Mouse (Mus musculus) kidney, embryonic 15.5 days (tissue): ENCODE measurements at regions not wholly inside any gene's neighbourhood (a gene's known extent, or its start where the extent isn't known, plus 50 kb on each side); places are given as distances from the start of the nearest gene placed in this dataset.

ENCODE experiments used
- ATAC-seq: fragments of 200-750 bp; cut with Nextera tagmentation; replicated peaks from 2 replicates; pipeline ENCODE4 v1.8.0; 2017; ENCODE audit warnings: moderate TSS enrichment; ENCODE audit not compliant: low FRiP score
- H3K27ac ChIP-seq: fragments of 300-500 bp; sonication (generic); 2 replicates; pipeline ENCODE4 v1.5.1; 2015; ENCODE audit warnings: mild to moderate bottlenecking, inconsistent platforms
- H3K27me3 ChIP-seq: fragments of 300-500 bp; sonication (generic); 2 replicates; pipeline ENCODE4 v1.6.1; 2015; ENCODE audit warnings: inconsistent platforms
- H3K36me3 ChIP-seq: fragments of 300-500 bp; sonication (generic); 2 replicates; pipeline ENCODE4 v1.6.1; 2015; ENCODE audit warnings: inconsistent platforms
- H3K4me1 ChIP-seq: fragments of 300-500 bp; sonication (generic); 2 replicates; pipeline ENCODE4 v1.6.1; 2015; ENCODE audit warnings: inconsistent platforms
- H3K4me2 ChIP-seq: fragments of 300-500 bp; sonication (generic); 2 replicates; pipeline ENCODE4 v1.6.1; 2015; ENCODE audit warnings: moderate library complexity, mild to moderate bottlenecking, inconsistent platforms
- H3K4me3 ChIP-seq: fragments of 300-500 bp; sonication (generic); replicated peaks from 2 replicates; pipeline ENCODE4 v1.5.1; 2015; ENCODE audit warnings: mild to moderate bottlenecking, inconsistent platforms
- H3K9ac ChIP-seq: fragments of 300-500 bp; sonication (generic); 2 replicates; pipeline ENCODE4 v1.6.1; 2015; ENCODE audit warnings: mild to moderate bottlenecking, inconsistent platforms
- H3K9me3 ChIP-seq: fragments of 300-500 bp; sonication (generic); replicated peaks from 2 replicates; pipeline ENCODE4 v1.6.1; 2016; ENCODE audit warnings: inconsistent platforms
- WGBS: fragments of 180-500 bp; shearing (Covaris S2); methylation state at CpG from one replicate; pipeline ENCODE4 v1.1.7; 2015; ENCODE audit warnings: mixed read lengths; 5-methylcytosine and 5-hydroxymethylcytosine counted together

- H3K27ac ChIP-seq = no peak overlapping the region
- no peak overlapping the region for H3K4me2 ChIP-seq
- H3K4me1 ChIP-seq = no peaks in the 10 kb centered on the region
- no peak for ATAC-seq
- 55% methylated on average over 9 of the region's 9 CpGs for WGBS
- H3K36me3 ChIP-seq = no peaks in the 10 kb centered on the region
- H3K9me3 ChIP-seq = no peaks in the 10 kb centered on the region
- no peak overlapping the region for H3K4me3 ChIP-seq
- no peak overlapping the region for H3K9ac ChIP-seq
- no peaks in the 10 kb centered on the region for H3K27me3 ChIP-seq
These were observed 277.2 kb upstream of the Tshz3 start for GRCm38 (mm10) chr7:36420741-36421140.

GRCm38 (mm10) chr7:36449181-36449915 lies 248.6 kb upstream of the Tshz3 start:
- H3K36me3 ChIP-seq = no peaks in the 10 kb centered on the region
- 71% methylated on average over 6 of the region's 6 CpGs for WGBS
- no peak overlapping the region for H3K4me2 ChIP-seq
- 0 out of 2 replicates have a peak, but pooled peaks cover 2% of the 10 kb centered on the region for H3K4me1 ChIP-seq
- no peaks in the 10 kb centered on the region for H3K9me3 ChIP-seq
- no peak overlapping the region for H3K4me3 ChIP-seq
- H3K27me3 ChIP-seq = no peaks in the 10 kb centered on the region
- no peak overlapping the region for H3K27ac ChIP-seq
- no peak overlapping the region for H3K9ac ChIP-seq
- no peak for ATAC-seq

- 94% methylated on average over 4 of the region's 4 CpGs for WGBS
- H3K36me3 ChIP-seq = no peaks in the 10 kb centered on the region
- H3K4me1 ChIP-seq = 0 out of 2 replicates have a peak, but pooled peaks cover 2% of the 10 kb centered on the region
- H3K27ac ChIP-seq = no peak overlapping the region
- no peaks in the 10 kb centered on the region for H3K27me3 ChIP-seq
- no peak overlapping the region for H3K9ac ChIP-seq
- H3K9me3 ChIP-seq = no peaks in the 10 kb centered on the region
- no peak overlapping the region for H3K4me3 ChIP-seq
- no peak for ATAC-seq
- no peak overlapping the region for H3K4me2 ChIP-seq
These were observed 244.1 kb upstream of the Tshz3 start for GRCm38 (mm10) chr7:36453816-36454215.

- ATAC-seq = no peak
- no peak overlapping the region for H3K27ac ChIP-seq
- H3K4me3 ChIP-seq = no peak overlapping the region
- H3K4me1 ChIP-seq = 0 out of 2 replicates have a peak, but pooled peaks cover 2% of the 10 kb centered on the region
- WGBS = 88% methylated on average over 6 of the region's 6 CpGs
- H3K4me2 ChIP-seq = no peak overlapping the region
- H3K9ac ChIP-seq = no peak overlapping the region
- H3K27me3 ChIP-seq = no peaks in the 10 kb centered on the region
- no peaks in the 10 kb centered on the region for H3K9me3 ChIP-seq
- H3K36me3 ChIP-seq = no peaks in the 10 kb centered on the region
These were observed 241.8 kb upstream of the Tshz3 start for GRCm38 (mm10) chr7:36456080-36456479.

- no peak overlapping the region for H3K27ac ChIP-seq
These were observed 235.5 kb upstream of the Tshz3 start for GRCm38 (mm10) chr7:36462422-36462833.

GRCm38 (mm10) chr7:36469386-36469785 lies 228.5 kb upstream of the Tshz3 start:
- H3K36me3 ChIP-seq = no peaks in the 10 kb centered on the region
- no peak for ATAC-seq
- H3K9ac ChIP-seq = no peak overlapping the region
- H3K4me1 ChIP-seq = no peaks in the 10 kb centered on the region
- no peak overlapping the region for H3K4me3 ChIP-seq
- no peaks in the 10 kb centered on the region for H3K27me3 ChIP-seq
- no peaks in the 10 kb centered on the region for H3K9me3 ChIP-seq
- H3K4me2 ChIP-seq = no peak overlapping the region
- H3K27ac ChIP-seq = 0 out of 2 replicates have a peak overlapping the region, but pooled peaks have one; percentile 11

More at GRCm38 (mm10) chr7:36462422-36462833, 235.5 kb upstream of the Tshz3 start:
- H3K36me3 ChIP-seq = no peaks in the 10 kb centered on the region
- WGBS = 53% methylated on average over 5 of the region's 5 CpGs
- ATAC-seq = no peak
- no peaks in the 10 kb centered on the region for H3K27me3 ChIP-seq
- H3K9me3 ChIP-seq = no peaks in the 10 kb centered on the region
- H3K4me2 ChIP-seq = no peak overlapping the region
- no peak overlapping the region for H3K9ac ChIP-seq
- no peaks in the 10 kb centered on the region for H3K4me1 ChIP-seq
- no peak overlapping the region for H3K4me3 ChIP-seq

GRCm38 (mm10) chr7:36473532-36473931 lies 224.4 kb upstream of the Tshz3 start:
- Histone ChIP-seq H3K27me3 (peaks cover 3% of the 10 kb centered on the region; the same call in 1 of the 2 replicates), H3K4me1 (no peaks in the 10 kb centered on the region), H3K9ac (no peak overlapping the region), H3K4me3 (no peak overlapping the region), H3K36me3 (no peaks in the 10 kb centered on the region), H3K9me3 (no peaks in the 10 kb centered on the region), H3K27ac (no peak overlapping the region), H3K4me2 (no peak overlapping the region)
- 84% methylated on average over 2 of the region's 2 CpGs for WGBS
- no peak for ATAC-seq

- Histone ChIP-seq H3K4me3 (no peak overlapping the region), H3K9ac (no peak overlapping the region), H3K4me1 (no peaks in the 10 kb centered on the region), H3K9me3 (no peaks in the 10 kb centered on the region), H3K4me2 (no peak overlapping the region), H3K27me3 (peaks cover 3% of the 10 kb centered on the region; the same call in 1 of the 2 replicates), H3K36me3 (no peaks in the 10 kb centered on the region), H3K27ac (no peak overlapping the region)
- 98% methylated on average over 4 of the region's 4 CpGs for WGBS
- no peak for ATAC-seq
These were observed 221.5 kb upstream of the Tshz3 start for GRCm38 (mm10) chr7:36476434-36476833.

- Histone ChIP-seq H3K9ac (no peak overlapping the region), H3K4me3 (no peak overlapping the region), H3K4me1 (no peaks in the 10 kb centered on the region), H3K36me3 (no peaks in the 10 kb centered on the region), H3K9me3 (no peaks in the 10 kb centered on the region), H3K4me2 (no peak overlapping the region), H3K27ac (no peak overlapping the region), H3K27me3 (peaks cover 3% of the 10 kb centered on the region; the same call in 1 of the 2 replicates)
- no peak for ATAC-seq
- WGBS = 83% methylated on average over 22 of the region's 22 CpGs
These were observed 220.9 kb upstream of the Tshz3 start for GRCm38 (mm10) chr7:36476851-36477644.

- no peak for ATAC-seq
- Histone ChIP-seq H3K4me3 (no peak overlapping the region), H3K4me1 (no peaks in the 10 kb centered on the region), H3K4me2 (no peak overlapping the region), H3K9me3 (no peaks in the 10 kb centered on the region), H3K27ac (no peak overlapping the region), H3K36me3 (no peaks in the 10 kb centered on the region), H3K9ac (no peak overlapping the region), H3K27me3 (no peaks in the 10 kb centered on the region; the same call in 1 of the 2 replicates)
- 54% methylated on average over 9 of the region's 9 CpGs for WGBS
These were observed 209.8 kb upstream of the Tshz3 start for GRCm38 (mm10) chr7:36488155-36488554.

- no peak overlapping the region for H3K9ac ChIP-seq
- H3K4me2 ChIP-seq = no peak overlapping the region
- H3K36me3 ChIP-seq = no peaks in the 10 kb centered on the region
- no peaks in the 10 kb centered on the region for H3K9me3 ChIP-seq
- ATAC-seq = no peak
- no peak overlapping the region for H3K27ac ChIP-seq
- no peaks in the 10 kb centered on the region for H3K4me1 ChIP-seq
- no peaks in the 10 kb centered on the region for H3K27me3 ChIP-seq
- WGBS = 78% methylated on average over 10 of the region's 10 CpGs
- H3K4me3 ChIP-seq = no peak overlapping the region
These were observed 206.7 kb upstream of the Tshz3 start for GRCm38 (mm10) chr7:36491173-36491581.
